Mouse (Mus musculus) CH12.LX (cell line): ENCODE data around the gene Slc22a14. TPM values are rescaled to one million over a fixed set of nuclear protein-coding genes. Genes with fewer than 3 reads are reported as not detected.

Source experiments
- DNase-seq: peaks from one replicate; pipeline ENCODE4 v3.0.0-alpha.2; 2013; ENCODE audit errors: extremely low read depth
- H3K27ac ChIP-seq: 2 replicates; pipeline ENCODE4 v1.5.1; 2012; ENCODE audit warnings: low read depth, mild to moderate bottlenecking, control low read depth, moderate library complexity; ENCODE audit not compliant: insufficient read depth
- H3K27me3 ChIP-seq: replicated peaks from 2 replicates; pipeline ENCODE3; 2012; ENCODE audit warnings: inconsistent platforms
- H3K36me3 ChIP-seq, 2 experiments: replicated peaks in 1 of 2; 2 replicates each; pipeline versions ENCODE3 to v1.6.1; 2012; ENCODE audit warnings: inconsistent platforms in 1 of 2, low read length in 1 of 2, mild to moderate bottlenecking in 1 of 2, mixed read lengths in 1 of 2, moderate library complexity in 1 of 2; ENCODE audit not compliant: control insufficient read depth in 1 of 2, insufficient read depth in 1 of 2
- H3K4me1 ChIP-seq, 2 experiments: 2 replicates each; pipeline ENCODE4 v1.6.1; 2012; ENCODE audit warnings: inconsistent platforms in 1 of 2, moderate library complexity in 1 of 2; ENCODE audit not compliant: insufficient read depth in 2 of 2, control insufficient read depth in 1 of 2
- H3K4me2 ChIP-seq: 2 replicates; pipeline ENCODE4 v1.6.1; 2012; ENCODE audit warnings: low read depth, mild to moderate bottlenecking, control low read depth; ENCODE audit not compliant: poor library complexity, insufficient read depth, severe bottlenecking
- H3K4me3 ChIP-seq, 3 experiments: fragments of 150-350 bp in 1 of 3; sonication (generic) in 1 of 3; replicated peaks in 1 of 3; 2 replicates each; pipeline versions ENCODE3 to v1.5.1; 2011 to 2012; ENCODE audit warnings: low read depth in 2 of 3, low read length in 2 of 3, mild to moderate bottlenecking in 2 of 3, moderate library complexity in 2 of 3, control low read depth in 1 of 3, improper control_type of control experiment in 1 of 3, inconsistent platforms in 1 of 3, mixed read lengths in 1 of 3; ENCODE audit not compliant: poor library complexity in 1 of 3
- H3K79me2 ChIP-seq: replicated peaks from 2 replicates; pipeline ENCODE4 v1.6.1; 2012; ENCODE audit warnings: mild to moderate bottlenecking, moderate library complexity; ENCODE audit not compliant: control insufficient read depth, poor library complexity, insufficient read depth, severe bottlenecking; ENCODE audit errors: extremely low read depth
- H3K9ac ChIP-seq: 2 replicates; pipeline ENCODE4 v1.6.1; 2012; ENCODE audit warnings: low read depth, mild to moderate bottlenecking, control low read depth, moderate library complexity; ENCODE audit not compliant: insufficient read depth
- H3K9me3 ChIP-seq: replicated peaks from 2 replicates; pipeline ENCODE3; 2012; ENCODE audit warnings: low read length, inconsistent platforms, mixed read lengths
- BHLHE40 ChIP-seq: IDR thresholded peaks from 2 replicates; pipeline ENCODE4 v1.6.1; 2011; ENCODE audit warnings: mild to moderate bottlenecking, low read depth, low read length, improper control_type of control experiment
- CHD1 ChIP-seq: IDR thresholded peaks from 2 replicates; pipeline ENCODE4 v1.6.1; 2012; ENCODE audit warnings: low read depth, low read length, improper control_type of control experiment, inconsistent platforms
- E2F4 ChIP-seq: IDR thresholded peaks from 2 replicates; pipeline ENCODE4 v1.6.1; 2011; ENCODE audit warnings: low read depth, low read length, improper control_type of control experiment; ENCODE audit not compliant: insufficient replicate concordance
- ELF1 ChIP-seq: IDR thresholded peaks from 2 replicates; pipeline ENCODE4 v1.6.1; 2014; ENCODE audit warnings: low read depth, mild to moderate bottlenecking, inconsistent platforms, low read length, improper control_type of control experiment
- EP300 ChIP-seq: IDR thresholded peaks from 2 replicates; pipeline ENCODE4 v1.6.1; 2011; ENCODE audit warnings: low read length, improper control_type of control experiment
- ETS1 ChIP-seq: conservative IDR thresholded peaks from 2 replicates; pipeline ENCODE4 v1.6.1; 2012; ENCODE audit warnings: low read depth, mild to moderate bottlenecking, inconsistent platforms, low read length, improper control_type of control experiment, moderate library complexity
- GABPA ChIP-seq: IDR thresholded peaks from 2 replicates; pipeline ENCODE4 v1.6.1; 2012; ENCODE audit warnings: low read depth, low read length, improper control_type of control experiment, inconsistent platforms; ENCODE audit not compliant: insufficient replicate concordance
- HCFC1 ChIP-seq: IDR thresholded peaks from 2 replicates; pipeline ENCODE4 v1.6.1; 2012; ENCODE audit warnings: low read depth, mild to moderate bottlenecking, inconsistent platforms, low read length, improper control_type of control experiment
- IRF4 ChIP-seq: IDR thresholded peaks from 2 replicates; pipeline ENCODE4 v1.6.1; 2014; ENCODE audit warnings: low read depth, mild to moderate bottlenecking, inconsistent platforms, low read length, improper control_type of control experiment
- JUN ChIP-seq: IDR thresholded peaks from 2 replicates; pipeline ENCODE4 v1.6.1; 2011; ENCODE audit warnings: low read depth, mild to moderate bottlenecking, low read length, improper control_type of control experiment, moderate library complexity; ENCODE audit not compliant: insufficient read depth
- JUND ChIP-seq: conservative IDR thresholded peaks from 2 replicates; pipeline ENCODE4 v1.6.1; 2011; ENCODE audit warnings: low read depth, low read length, improper control_type of control experiment
- KAT2A ChIP-seq: IDR thresholded peaks from 2 replicates; pipeline ENCODE4 v1.6.1; 2012; ENCODE audit warnings: low read length, improper control_type of control experiment, inconsistent platforms; ENCODE audit not compliant: insufficient replicate concordance
- MAFK ChIP-seq: IDR thresholded peaks from 2 replicates; pipeline ENCODE4 v1.6.1; 2011; ENCODE audit warnings: low read length, improper control_type of control experiment; ENCODE audit not compliant: insufficient replicate concordance
- MEF2A ChIP-seq: IDR thresholded peaks from 2 replicates; pipeline ENCODE4 v1.6.1; 2014; ENCODE audit warnings: low read depth, mild to moderate bottlenecking, inconsistent platforms, low read length, improper control_type of control experiment, borderline replicate concordance
- NRF1 ChIP-seq: IDR thresholded peaks from 2 replicates; pipeline ENCODE4 v1.6.1; 2014; ENCODE audit warnings: low read depth, mild to moderate bottlenecking, inconsistent platforms, low read length, improper control_type of control experiment, moderate library complexity
- POLR2A ChIP-seq: IDR thresholded peaks from 2 replicates; pipeline ENCODE4 v1.6.1; 2011; ENCODE audit warnings: low read depth, mild to moderate bottlenecking, improper control_type of control experiment, low read length
- POLR2AphosphoS2 ChIP-seq: IDR thresholded peaks from 2 replicates; pipeline ENCODE4 v1.6.1; 2011; ENCODE audit warnings: low read depth, low read length, improper control_type of control experiment
- RAD21 ChIP-seq: IDR thresholded peaks from 2 replicates; pipeline ENCODE4 v1.6.1; 2011; ENCODE audit warnings: low read depth, mild to moderate bottlenecking, low read length, improper control_type of control experiment, moderate library complexity
- SIN3A ChIP-seq: IDR thresholded peaks from 2 replicates; pipeline ENCODE4 v1.6.1; 2012; ENCODE audit warnings: low read length, improper control_type of control experiment, inconsistent platforms
- SMC3 ChIP-seq: IDR thresholded peaks from 2 replicates; pipeline ENCODE4 v1.6.1; 2011; ENCODE audit warnings: low read depth, low read length, improper control_type of control experiment
- TBP ChIP-seq: conservative IDR thresholded peaks from 2 replicates; pipeline ENCODE4 v1.6.1; 2011; ENCODE audit warnings: low read depth, low read length, improper control_type of control experiment
- TCF12 ChIP-seq: IDR thresholded peaks from 2 replicates; pipeline ENCODE4 v1.6.1; 2014; ENCODE audit warnings: low read depth, mild to moderate bottlenecking, inconsistent platforms, low read length, improper control_type of control experiment
- UBTF ChIP-seq: IDR thresholded peaks from 2 replicates; pipeline ENCODE4 v1.6.1; 2012; ENCODE audit warnings: low read depth, mild to moderate bottlenecking, inconsistent platforms, low read length, improper control_type of control experiment, moderate library complexity
- USF1 ChIP-seq: IDR thresholded peaks from 2 replicates; pipeline ENCODE4 v1.6.1; 2014; ENCODE audit warnings: low read depth, mild to moderate bottlenecking, inconsistent platforms, low read length, improper control_type of control experiment
- USF2 ChIP-seq: conservative IDR thresholded peaks from 2 replicates; pipeline ENCODE4 v1.6.1; 2011; ENCODE audit warnings: low read depth, low read length, improper control_type of control experiment
- ZC3H11A ChIP-seq: IDR thresholded peaks from 2 replicates; pipeline ENCODE4 v1.6.1; 2012; ENCODE audit warnings: low read depth, mild to moderate bottlenecking, inconsistent platforms, low read length, improper control_type of control experiment
- ZMIZ1 ChIP-seq: IDR thresholded peaks from 2 replicates; pipeline ENCODE4 v1.6.1; 2012; ENCODE audit warnings: low read depth, mild to moderate bottlenecking, inconsistent platforms, low read length, improper control_type of control experiment
- ZNF384 ChIP-seq: IDR thresholded peaks from 2 replicates; pipeline ENCODE4 v1.6.1; 2012; ENCODE audit warnings: low read depth, low read length, improper control_type of control experiment, inconsistent platforms
- dilution Hi-C: fragments of 300-500 bp; cut with MboI; formaldehyde crosslinking; loops from 2 replicates; pipeline ENCODE4 v1.14.3; 2020; ENCODE audit warnings: low sequenced_read_pairs; ENCODE audit not compliant: extremely low pct_unique_long_range_greater_than_20kb, extremely low pct_ligation_motif_present
- in situ Hi-C: fragments of 300-500 bp; cut with MboI; formaldehyde crosslinking; loops from 3 replicates; pipeline ENCODE4 v1.14.3; 2019; ENCODE audit warnings: low sequenced_read_pairs, low pct_ligation_motif_present, low pct_unique_long_range_greater_than_20kb, mixed read lengths
- polyA plus RNA-seq: library from polyadenylated mRNA; unstranded; fragments of >175 nt; gene quantifications from 2 replicates; pipeline ENCODE4 v1.2.1, GENCODE M21; 2012; ENCODE audit warnings: low read depth; ENCODE audit not compliant: insufficient read length
- total RNA-seq, 2 experiments: library from RNA; depleted of rRNA; stranded (reverse); fragments of 300-350 nt in 1 of 2; fragments of >200 nt in 1 of 2; gene quantifications; 2 replicates each; pipeline ENCODE4 v1.2.3; 2012 to 2014

The Slc22a14 gene
- total and polyA plus RNA-seq, 3 experiments = not detected

GRCm38 (mm10) chr9:119320446-119320845 is 44.9 kb downstream of the Slc22a14 start:
- TF ChIP-seq ZNF384 (no peak; the same call in 1 of the 2 replicates), RAD21 (no peak), ZC3H11A (no peak), MEF2A (no peak), JUND (no peak), SMC3 (no peak), POLR2A (no peak), ELF1 (no peak), CHD1 (no peak), USF2 (no peak), IRF4 (no peak), E2F4 (no peak), EP300 (no peak), UBTF (no peak), ZMIZ1 (no peak), HCFC1 (no peak), MAFK (no peak), GABPA (no peak), TCF12 (no peak)
- no peak overlapping the region for H3K9ac ChIP-seq
- H3K4me2 ChIP-seq = peak overlapping the region; percentile 73; the same call in 1 of the 2 replicates
- H3K27me3 ChIP-seq = no peaks in the 10 kb centered on the region
- H3K79me2 ChIP-seq = peaks cover 12% of the 10 kb centered on the region
- H3K4me1 ChIP-seq = peaks cover 2 to 30% of the 10 kb centered on the region in 2 experiments; a peak in 2 of 4 replicates
- dilution Hi-C loops = no loop called here
- peaks cover 2 to 16% of the 10 kb centered on the region in 2 experiments for H3K36me3 ChIP-seq
- H3K27ac ChIP-seq = no peak overlapping the region
- H3K4me3 ChIP-seq = no peak overlapping the region
- H3K9me3 ChIP-seq = no peaks in the 10 kb centered on the region
- no peak for DNase-seq
- in situ Hi-C loops = no loop called here

GRCm38 (mm10) chr9:119318891-119319290 is 46.5 kb downstream of the Slc22a14 start:
- DNase-seq = no peak
- peaks cover 2 to 20% of the 10 kb centered on the region in 2 experiments for H3K36me3 ChIP-seq
- TF ChIP-seq IRF4 (no peak), ETS1 (no peak), UBTF (no peak), KAT2A (no peak), POLR2A (no peak), NRF1 (no peak), MEF2A (no peak), ZNF384 (no peak), JUND (no peak), EP300 (no peak), SIN3A (no peak), JUN (no peak), MAFK (no peak), POLR2AphosphoS2 (no peak), BHLHE40 (no peak), TBP (no peak), RAD21 (no peak), ELF1 (no peak), USF1 (no peak), USF2 (no peak)
- in situ Hi-C loops = no loop called here
- H3K9me3 ChIP-seq = no peaks in the 10 kb centered on the region
- H3K4me2 ChIP-seq = no peak overlapping the region
- dilution Hi-C loops = no loop called here
- H3K27me3 ChIP-seq = no peaks in the 10 kb centered on the region
- H3K79me2 ChIP-seq = peaks cover 17% of the 10 kb centered on the region
- no peak overlapping the region for H3K9ac ChIP-seq
- no peak overlapping the region for H3K27ac ChIP-seq
- peaks cover 5 to 33% of the 10 kb centered on the region in 2 experiments for H3K4me1 ChIP-seq
- no peak overlapping the region for H3K4me3 ChIP-seq
